Mouse (Mus musculus): ENCODE results near the gene Kcnj1.

Kcnj1 gene

DNA sequence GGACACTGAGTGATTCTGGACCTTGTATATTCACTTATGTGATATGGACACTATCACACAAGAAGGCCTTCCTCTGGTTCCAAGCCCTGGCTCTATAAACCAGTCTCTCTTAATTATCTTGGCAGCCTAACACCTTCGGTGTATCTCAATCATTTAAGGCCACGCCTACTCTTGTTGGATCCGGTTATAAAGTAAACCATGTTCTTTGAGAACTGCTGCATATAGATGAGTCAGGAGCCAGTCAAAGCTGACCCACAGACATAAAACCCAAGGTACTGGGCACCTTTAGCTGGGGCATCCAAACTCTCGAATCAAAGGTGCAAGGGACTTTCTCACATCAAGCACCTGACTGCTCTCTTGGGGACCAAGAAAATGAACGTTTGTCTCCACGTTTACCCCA, at the start of gene Kcnj1:
Gene Kcnj1 (plus strand): TSS at position 292 of the 400 bp plus-strand sequence.
- in situ Hi-C loops (cut with MboI; ENCODE audit: low pct_unique_long_range_greater_than_20kb in 1 of 2, low sequenced_read_pairs in 2 of 2, unreplicated experiment in 1 of 2): no loop called here

- in situ Hi-C loops (cut with MboI; ENCODE audit: low pct_unique_long_range_greater_than_20kb in 1 of 2, low sequenced_read_pairs in 2 of 2, unreplicated experiment in 1 of 2): no loop called here
These were observed 48.7 kb upstream of the Kcnj1 start for GRCm38 (mm10) chr9:32323610-32324009.

- in situ Hi-C loops (cut with MboI; ENCODE audit: low pct_unique_long_range_greater_than_20kb in 1 of 2, low sequenced_read_pairs in 2 of 2, unreplicated experiment in 1 of 2): no loop called here
These were observed 43.5 kb upstream of the Kcnj1 start for GRCm38 (mm10) chr9:32328777-32329176.

GRCm38 (mm10) chr9:32331162-32331561, 41.1 kb upstream of the Kcnj1 start:
- in situ Hi-C loops (cut with MboI; ENCODE audit: low pct_unique_long_range_greater_than_20kb in 1 of 2, low sequenced_read_pairs in 2 of 2, unreplicated experiment in 1 of 2): no loop called here

DNA sequence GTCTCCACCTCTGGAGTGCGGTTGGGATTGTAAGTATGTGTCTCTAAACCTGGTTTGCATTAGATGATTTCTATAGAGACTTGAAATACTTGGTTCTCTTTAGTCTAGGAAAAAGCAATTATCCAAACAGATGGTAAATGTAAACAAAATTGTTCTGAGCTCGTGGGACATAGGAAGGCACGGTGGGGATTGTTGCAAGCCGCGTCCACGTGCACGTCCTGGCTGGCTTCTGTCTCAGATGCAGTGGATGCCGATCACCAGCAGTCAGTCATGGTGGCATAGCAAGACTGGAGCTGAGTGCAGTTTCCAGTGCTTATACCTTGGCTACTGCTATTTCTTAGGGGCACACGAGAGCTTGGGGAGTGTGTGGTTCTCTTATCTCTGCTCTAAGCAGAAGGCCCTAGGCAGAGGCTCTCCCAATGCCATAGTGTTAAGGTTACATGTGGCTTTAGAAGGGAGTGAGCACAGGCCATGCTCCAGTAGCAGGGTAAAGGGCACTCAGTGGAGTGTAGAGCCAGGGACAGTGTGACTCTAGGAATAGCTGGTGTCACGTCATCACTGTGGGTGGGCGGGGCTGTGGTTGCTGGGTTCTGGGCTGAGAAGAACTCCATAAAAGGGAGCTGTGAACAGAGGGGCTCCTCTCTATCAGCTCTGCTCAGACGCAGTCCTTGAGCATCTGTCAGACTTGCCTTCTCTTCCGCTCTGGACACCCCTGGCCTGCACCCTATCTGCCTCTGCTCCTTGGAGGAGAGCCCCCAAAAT, 36.7 kb upstream of the Kcnj1 start:
- in situ Hi-C loops (cut with MboI; ENCODE audit: low pct_unique_long_range_greater_than_20kb in 1 of 2, low sequenced_read_pairs in 2 of 2, unreplicated experiment in 1 of 2): no loop called here

- in situ Hi-C loops (cut with MboI; ENCODE audit: low pct_unique_long_range_greater_than_20kb in 1 of 2, low sequenced_read_pairs in 2 of 2, unreplicated experiment in 1 of 2): loop anchor here in 1 of 2 experiments (10.0 kb wide), 2 partner anchors 66 to 396 kb away; no protein-coding TSS in a partner anchor
These were observed 31.5 kb upstream of the Kcnj1 start for GRCm38 (mm10) chr9:32340831-32341230.

DNA sequence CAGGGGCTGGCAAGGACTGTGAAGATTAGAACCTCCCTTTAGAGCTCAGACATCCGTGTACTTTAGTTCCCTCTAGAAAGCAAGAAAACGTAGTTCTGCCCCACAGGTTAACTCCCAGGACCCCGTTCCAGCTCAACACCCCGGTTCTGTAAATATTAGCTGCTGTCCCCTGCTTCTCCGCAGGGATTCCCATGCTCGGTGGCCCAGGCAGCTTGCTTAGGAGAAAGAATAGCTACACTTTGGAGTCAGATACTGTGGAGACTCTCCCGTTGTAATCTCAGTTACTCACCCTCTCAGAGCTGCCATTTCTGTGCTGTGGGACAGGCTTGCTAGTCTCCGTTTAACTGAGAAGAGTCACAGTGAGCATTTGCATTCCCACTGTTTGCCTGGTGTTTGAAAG, 29.4 kb upstream of the Kcnj1 start:
- in situ Hi-C loops (cut with MboI; ENCODE audit: low pct_unique_long_range_greater_than_20kb in 1 of 2, low sequenced_read_pairs in 2 of 2, unreplicated experiment in 1 of 2): loop anchor here in 1 of 2 experiments (10.0 kb wide), 2 partner anchors 68 to 398 kb away; no protein-coding TSS in a partner anchor

DNA sequence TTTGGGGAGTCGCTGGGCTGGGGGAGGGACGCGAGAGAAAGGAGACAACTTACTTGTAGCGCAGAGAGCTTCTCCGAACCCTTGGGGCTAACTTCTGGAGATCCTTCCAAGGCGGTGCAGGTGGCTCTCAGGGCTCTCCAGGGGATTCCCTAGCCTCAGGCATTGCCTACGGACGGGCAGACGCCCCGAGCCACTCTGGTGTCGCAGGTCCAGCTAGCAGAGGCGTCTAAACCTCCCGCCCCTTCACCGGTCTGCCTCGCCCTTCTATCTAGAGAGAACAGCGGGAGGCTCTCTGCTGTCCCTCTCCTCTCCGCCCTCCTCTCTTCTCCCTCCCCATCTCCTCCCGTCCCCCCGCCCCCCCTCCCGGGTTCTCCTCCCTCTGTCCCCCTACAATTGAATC, 28.2 kb upstream of the Kcnj1 start, which contains the start of gene Kcnj5:
Gene Kcnj5 (minus strand): TSS at position 300 of the 400 bp plus-strand sequence.
- in situ Hi-C loops (cut with MboI; ENCODE audit: low pct_unique_long_range_greater_than_20kb in 1 of 2, low sequenced_read_pairs in 2 of 2, unreplicated experiment in 1 of 2): loop anchor here in 1 of 2 experiments (10.0 kb wide), 2 partner anchors 69 to 399 kb away; no protein-coding TSS in a partner anchor

DNA sequence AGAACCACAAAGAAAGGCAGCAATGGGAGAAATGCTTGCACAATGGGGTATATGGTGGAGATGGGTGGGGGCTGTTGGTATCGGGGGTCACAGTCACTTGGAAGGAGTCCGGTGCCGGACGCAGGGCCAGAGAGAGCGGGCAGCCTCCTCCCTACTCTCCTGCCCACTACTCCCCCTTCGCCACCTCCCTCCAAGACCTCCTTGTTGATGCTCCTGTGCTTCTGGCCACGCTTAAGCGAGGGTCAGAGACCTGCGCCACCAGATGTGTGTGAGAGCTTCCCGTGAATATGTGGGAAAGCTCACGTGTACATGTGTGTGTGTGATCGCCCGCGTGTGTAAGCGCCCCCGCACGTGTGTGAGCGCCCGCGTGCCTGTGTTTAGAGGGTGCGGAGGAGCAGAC, 27.8 kb upstream of the Kcnj1 start:
- in situ Hi-C loops (cut with MboI; ENCODE audit: low pct_unique_long_range_greater_than_20kb in 1 of 2, low sequenced_read_pairs in 2 of 2, unreplicated experiment in 1 of 2): loop anchor here in 1 of 2 experiments (10.0 kb wide), 2 partner anchors 70 to 400 kb away; no protein-coding TSS in a partner anchor

- in situ Hi-C loops (cut with MboI; ENCODE audit: low pct_unique_long_range_greater_than_20kb in 1 of 2, low sequenced_read_pairs in 2 of 2, unreplicated experiment in 1 of 2): loop anchor here (5.0 to 10.0 kb wide), 3 partner anchors 73 to 403 kb away; no protein-coding TSS in a partner anchor
These were observed 24.2 kb upstream of the Kcnj1 start for GRCm38 (mm10) chr9:32348096-32348495.

GRCm38 (mm10) chr9:32349344-32349743, 22.9 kb upstream of the Kcnj1 start:
- in situ Hi-C loops (cut with MboI; ENCODE audit: low pct_unique_long_range_greater_than_20kb in 1 of 2, low sequenced_read_pairs in 2 of 2, unreplicated experiment in 1 of 2): loop anchor here (5.0 to 10.0 kb wide), 3 partner anchors 75 to 405 kb away; no protein-coding TSS in a partner anchor

DNA sequence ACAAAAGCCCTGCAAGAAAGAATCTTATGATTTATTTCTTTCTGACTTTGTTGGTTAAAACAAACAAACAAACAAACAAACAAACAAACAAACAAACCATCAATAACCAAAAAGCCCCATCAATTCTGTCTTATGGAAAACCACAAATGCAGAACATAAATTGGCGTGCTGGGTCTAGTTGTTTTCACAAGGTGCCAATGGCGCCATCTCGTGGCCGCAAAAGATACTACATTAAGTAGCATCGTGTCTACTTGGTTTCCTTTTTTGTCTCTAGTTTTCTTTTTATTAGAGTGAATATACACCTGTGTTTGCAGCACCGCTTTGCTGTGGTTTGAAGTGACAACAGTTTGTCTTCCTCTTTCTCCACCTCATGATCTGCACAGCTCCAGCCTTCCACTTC, 22.0 kb upstream of the Kcnj1 start:
- in situ Hi-C loops (cut with MboI; ENCODE audit: low pct_unique_long_range_greater_than_20kb in 1 of 2, low sequenced_read_pairs in 2 of 2, unreplicated experiment in 1 of 2): no loop called here

DNA sequence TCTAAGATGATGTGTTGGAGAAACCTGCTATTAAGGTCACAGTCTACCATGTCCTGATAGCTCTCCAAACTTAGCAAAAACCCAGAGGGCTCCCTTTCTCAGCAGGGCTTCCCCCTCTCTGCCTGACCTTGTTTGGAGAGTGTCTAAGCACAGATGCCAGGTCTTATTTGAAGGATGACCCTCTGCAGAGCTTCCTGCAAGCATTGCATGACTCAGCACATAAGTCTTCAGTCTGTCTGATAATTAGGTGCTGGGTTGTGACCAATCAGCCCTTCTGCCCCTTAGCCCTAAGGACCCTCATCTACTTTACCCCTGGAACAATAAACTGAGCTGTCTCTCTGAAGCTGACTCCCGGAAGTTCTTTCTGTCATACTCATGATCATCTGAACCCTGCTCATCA, 11.5 kb upstream of the Kcnj1 start:
- in situ Hi-C loops (cut with MboI; ENCODE audit: low pct_unique_long_range_greater_than_20kb in 1 of 2, low sequenced_read_pairs in 2 of 2, unreplicated experiment in 1 of 2): no loop called here

DNA sequence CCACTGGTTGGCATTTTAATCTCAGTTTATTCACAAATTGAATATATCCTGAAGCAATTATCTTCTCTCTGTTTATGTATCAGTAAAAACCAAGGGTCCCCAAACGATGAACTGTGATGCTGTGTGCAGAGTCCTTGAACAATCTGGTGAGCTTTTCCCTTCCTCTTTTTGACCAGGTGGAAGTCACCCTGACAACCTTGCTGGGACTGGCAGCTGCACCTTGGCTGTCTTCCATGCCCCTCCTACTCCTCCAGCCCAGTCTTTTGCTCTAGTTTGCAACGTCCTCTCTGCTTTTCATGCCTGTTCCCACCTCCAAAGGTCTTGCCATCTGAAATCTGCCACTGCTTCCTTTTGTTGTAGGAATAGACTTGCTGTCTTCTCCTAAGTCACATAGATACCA, 3.5 kb upstream of the Kcnj1 start:
- in situ Hi-C loops (cut with MboI; ENCODE audit: low pct_unique_long_range_greater_than_20kb in 1 of 2, low sequenced_read_pairs in 2 of 2, unreplicated experiment in 1 of 2): no loop called here

DNA sequence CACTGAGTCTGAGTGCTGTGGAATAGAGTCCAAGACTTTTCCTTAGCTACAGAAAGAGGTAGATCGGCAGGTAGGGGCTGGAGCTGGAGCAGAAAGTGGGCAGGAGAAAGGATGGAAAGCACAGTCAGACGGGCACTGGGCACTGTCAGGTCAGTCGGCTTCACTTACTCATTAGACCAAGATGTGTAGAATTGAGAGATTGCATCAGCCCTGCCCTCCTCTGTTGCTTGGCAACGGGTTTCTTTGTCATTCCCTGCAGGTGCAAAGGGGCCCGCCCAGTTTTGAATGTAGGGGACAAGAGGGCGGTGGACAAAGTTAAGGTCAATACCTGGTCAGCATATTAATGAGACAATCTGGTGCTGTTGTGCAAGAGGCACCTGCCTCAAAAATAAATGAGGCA, 2.9 kb upstream of the Kcnj1 start:
- in situ Hi-C loops (cut with MboI; ENCODE audit: low pct_unique_long_range_greater_than_20kb in 1 of 2, low sequenced_read_pairs in 2 of 2, unreplicated experiment in 1 of 2): no loop called here

DNA sequence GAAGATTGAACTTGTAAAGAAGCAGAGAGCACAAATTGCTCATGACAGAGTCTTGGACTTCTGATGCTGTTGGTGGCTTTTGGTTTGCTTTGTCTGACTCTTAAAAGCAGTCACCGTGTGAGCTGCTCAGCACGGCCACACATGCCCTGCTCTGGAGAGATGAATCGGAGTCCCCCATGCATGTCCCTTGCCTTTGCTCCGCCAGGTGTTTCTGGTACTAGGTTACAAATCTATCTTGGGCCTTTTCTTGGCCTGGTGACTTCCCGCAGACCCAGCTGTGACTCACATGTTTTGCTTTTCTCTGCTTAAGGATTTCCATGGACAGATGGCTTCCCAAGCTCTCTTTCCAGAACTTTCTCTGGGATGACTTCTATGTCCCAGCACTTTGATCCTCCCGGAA, 1.4 kb downstream of the Kcnj1 start:
- in situ Hi-C loops (cut with MboI; ENCODE audit: low pct_unique_long_range_greater_than_20kb in 1 of 2, low sequenced_read_pairs in 2 of 2, unreplicated experiment in 1 of 2): no loop called here

DNA sequence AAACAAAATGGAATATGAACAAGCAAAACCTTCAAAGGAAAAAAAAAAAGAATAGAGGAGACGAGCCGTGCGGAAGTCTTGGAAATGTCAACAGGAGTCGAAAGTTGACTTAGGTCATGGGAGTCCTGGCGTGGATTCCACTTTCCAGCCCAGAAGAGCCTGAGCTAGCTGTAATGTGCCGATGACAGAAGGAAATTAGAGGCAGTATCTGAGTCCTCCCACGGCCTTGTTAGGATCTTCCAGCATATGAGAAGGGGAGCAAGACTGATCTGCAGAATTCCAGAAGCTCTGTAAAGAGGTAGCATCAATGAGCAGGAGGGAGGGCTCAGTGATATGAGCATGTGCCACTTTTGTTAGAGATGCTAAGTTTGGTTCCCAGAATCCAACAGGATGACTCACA, 3.7 kb downstream of the Kcnj1 start:
- in situ Hi-C loops (cut with MboI; ENCODE audit: low pct_unique_long_range_greater_than_20kb in 1 of 2, low sequenced_read_pairs in 2 of 2, unreplicated experiment in 1 of 2): loop anchor here in 1 of 2 experiments (25.0 kb wide), 1 partner anchor 711 kb away; no protein-coding TSS in a partner anchor

DNA sequence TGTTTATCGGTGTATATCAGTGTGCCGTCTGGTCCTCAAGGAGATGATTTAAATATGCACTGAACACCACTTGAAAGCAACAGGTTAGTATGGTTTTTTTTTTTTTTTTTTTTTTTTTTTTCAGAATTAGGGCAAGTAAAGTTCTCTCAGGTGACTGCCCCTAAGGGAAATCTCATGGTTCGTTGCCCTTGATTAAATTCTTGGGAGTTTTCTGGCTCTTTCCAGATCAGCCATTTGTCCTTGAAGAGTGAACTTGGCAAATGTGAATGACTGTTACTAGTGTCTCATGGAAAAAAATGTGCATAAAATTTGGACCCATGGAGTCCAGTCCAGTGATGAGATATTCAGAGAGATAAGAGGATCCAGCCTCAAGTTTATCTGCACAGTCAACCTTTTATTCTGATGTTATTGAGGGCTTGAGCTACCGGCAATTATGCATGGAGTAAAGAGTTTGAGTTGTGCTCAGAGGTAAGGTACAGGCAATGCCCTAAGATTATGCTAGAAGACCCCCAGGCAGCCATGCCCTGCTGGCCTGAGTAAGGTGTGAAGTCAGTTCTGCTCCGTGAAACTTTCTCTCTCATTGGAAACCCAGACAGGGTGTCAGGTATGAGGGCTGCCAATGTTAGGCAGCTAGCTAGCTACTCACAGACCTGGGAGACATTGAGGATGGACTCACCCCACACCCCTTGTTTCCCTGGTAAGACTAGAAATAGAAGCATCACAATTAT, 4.7 kb downstream of the Kcnj1 start:
- in situ Hi-C loops (cut with MboI; ENCODE audit: low pct_unique_long_range_greater_than_20kb in 1 of 2, low sequenced_read_pairs in 2 of 2, unreplicated experiment in 1 of 2): loop anchor here in 1 of 2 experiments (25.0 kb wide), 1 partner anchor 710 kb away; no protein-coding TSS in a partner anchor

- in situ Hi-C loops (cut with MboI; ENCODE audit: low pct_unique_long_range_greater_than_20kb in 1 of 2, low sequenced_read_pairs in 2 of 2, unreplicated experiment in 1 of 2): loop anchor here in 1 of 2 experiments (25.0 kb wide), 1 partner anchor 702 kb away; no protein-coding TSS in a partner anchor
These were observed 12.6 kb downstream of the Kcnj1 start for GRCm38 (mm10) chr9:32384906-32385305.
